Mouse (Mus musculus): Measurements from ENCODE around the gene Reg1.

- no peak for TF ChIP-seq POLR2A (IDR thresholded peaks at IDR 0.05; ENCODE audit: insufficient read depth, low read depth, low read length)
- no peak for TF ChIP-seq CTCF (IDR thresholded peaks at IDR 0.05; ENCODE audit: insufficient read depth, low read depth, low read length)
These were observed 42.1 kb upstream of the Reg1 start, which contains the start of gene Reg3a for GRCm38 (mm10) chr6:78380409-78380808.
